Mouse (Mus musculus): Measurements from ENCODE around the gene Cd248.

DNA sequence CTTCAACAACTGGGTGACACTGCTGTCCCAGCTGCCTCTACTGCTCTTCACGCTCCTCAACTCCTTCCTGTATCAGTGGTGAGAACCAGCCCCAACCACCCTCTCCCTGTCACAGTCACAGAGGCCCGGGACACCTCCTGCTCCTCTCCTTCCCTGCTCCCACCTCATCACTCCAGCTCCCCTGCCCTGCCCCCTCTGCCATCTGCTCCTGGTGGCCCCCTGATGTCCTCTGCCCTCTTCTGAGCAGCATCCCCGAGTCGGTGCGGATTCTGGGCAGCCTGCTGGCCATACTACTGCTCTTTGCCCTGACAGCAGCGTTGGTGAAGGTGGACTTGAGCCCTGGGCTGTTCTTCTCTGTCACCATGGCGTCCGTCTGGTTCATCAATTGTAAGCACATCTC is 41.8 kb upstream of the Cd248 start:
- TF ChIP-seq POLR2A (IDR thresholded peaks at IDR 0.05; ENCODE audit: borderline replicate concordance, extremely low read depth, insufficient read depth, insufficient read length, poor library complexity, severe bottlenecking), result no peak
- no peak for TF ChIP-seq CTCF (IDR thresholded peaks at IDR 0.05; ENCODE audit: borderline replicate concordance, extremely low read depth, insufficient read depth, insufficient read length)

Data from brain, embryonic 14.5 days (tissue).